Mouse (Mus musculus): Measurements from ENCODE around the gene Tex21. TPM values are rescaled to one million over a fixed set of nuclear protein-coding genes. Genes with fewer than 3 reads are reported as not detected.
"Not testable (repeated sequence)": the region's sequence is repeated elsewhere in the genome, so short reads cannot be mapped to it uniquely, and the experiment has no call there.

Tex21 gene
- polyA plus RNA-seq, 1 experiment: not detected

DNA sequence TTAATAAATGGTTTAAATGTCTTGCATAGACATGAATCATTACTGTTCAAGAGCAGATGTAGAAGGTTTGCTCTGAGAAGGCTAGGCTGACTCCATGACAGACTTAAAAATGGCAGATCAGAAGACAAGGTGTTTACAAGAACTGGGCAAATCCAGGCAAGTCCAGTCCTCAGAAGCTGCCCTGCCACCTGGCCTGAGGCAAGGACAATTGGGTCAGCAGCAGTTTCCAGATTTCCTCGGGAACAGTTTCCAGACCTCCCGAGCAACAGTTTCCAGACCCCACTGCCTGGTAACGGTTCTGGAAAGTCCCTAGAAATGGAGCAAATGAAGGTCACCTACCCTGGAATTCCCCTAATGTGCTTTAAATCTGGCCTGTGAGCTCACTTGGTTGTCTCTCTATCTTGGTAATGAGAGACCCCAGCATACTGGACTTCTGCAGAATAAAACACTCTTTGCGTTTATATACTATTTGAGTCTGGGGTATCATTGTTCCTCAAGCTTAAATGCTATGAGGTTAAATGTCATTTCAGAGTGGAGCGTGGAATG lies 37.0 kb downstream of the Tex21 start:
- DNase-seq (ENCODE audit: low read depth, low spot score): no peak
- WGBS: 91% methylated on average over 5 of the region's 5 CpGs

DNA sequence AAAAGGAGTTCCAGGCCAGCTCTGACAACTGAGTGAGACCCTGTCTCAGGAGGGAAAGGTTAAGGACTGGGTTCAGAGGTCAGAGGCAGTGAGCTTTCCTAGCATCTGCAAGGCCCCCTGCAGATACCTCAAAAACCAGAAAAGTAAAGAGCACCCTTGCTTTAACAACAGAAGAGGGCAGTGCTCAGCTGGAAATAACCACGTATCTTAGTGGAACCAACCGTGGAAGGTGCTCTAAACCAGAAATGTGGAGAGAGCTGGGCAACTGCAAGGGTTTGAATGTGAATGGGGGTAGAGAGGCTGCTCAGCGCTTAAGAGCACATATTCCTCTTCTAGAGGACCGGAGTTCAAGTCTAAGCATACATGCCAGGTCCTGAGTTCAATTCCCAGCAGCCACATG lies 46.2 kb downstream of the Tex21 start:
- WGBS: 62% methylated on average over 4 of the region's 4 CpGs
- no peak for DNase-seq (ENCODE audit: low read depth, low spot score)

DNA sequence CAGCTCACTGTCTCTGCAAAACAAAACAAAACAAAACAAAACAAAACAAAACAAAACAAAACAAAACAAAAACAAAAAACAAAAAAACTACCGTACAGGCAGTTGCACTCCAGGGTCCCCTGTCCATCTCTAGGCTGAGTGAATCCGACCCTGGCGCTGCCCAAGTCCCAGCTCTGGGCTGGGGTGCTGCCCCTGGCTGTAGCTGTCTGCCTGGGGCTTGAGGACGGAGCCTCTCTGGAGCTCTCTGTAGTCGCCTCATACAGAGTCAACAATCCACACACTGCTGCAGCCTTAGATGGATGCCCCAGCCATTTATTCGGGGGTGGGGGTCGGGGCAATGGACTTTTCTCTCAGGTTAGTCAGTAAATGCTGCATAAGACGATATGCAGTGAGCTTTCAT lies 49.5 kb downstream of the Tex21 start:
- no peak for DNase-seq (ENCODE audit: low read depth, low spot score)

DNA sequence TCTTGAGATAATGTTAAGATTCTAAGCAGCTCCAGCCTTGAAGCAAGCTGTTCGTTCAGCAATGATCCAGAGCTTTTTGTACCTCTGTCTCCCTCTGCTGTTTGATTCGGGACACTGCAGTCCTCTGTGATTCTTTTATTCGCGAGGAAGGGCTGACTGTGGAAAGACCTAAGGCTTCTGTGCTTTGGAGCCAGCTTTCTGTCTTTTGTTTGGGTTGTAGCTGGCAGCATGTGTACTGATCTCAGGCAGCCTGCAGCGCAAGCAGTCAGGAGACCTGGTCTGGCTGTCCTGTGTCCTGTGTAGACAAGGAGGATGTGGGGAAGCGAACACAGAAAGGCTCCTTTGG lies 49.9 kb downstream of the Tex21 start:
- 3% methylated on average over 6 of the region's 6 CpGs for WGBS
- DNase-seq (ENCODE audit: low read depth, low spot score): peak; percentile 73

More for the DNA sequence above, 49.5 kb downstream of the Tex21 start:
- WGBS: 28% methylated on average over 8 of the region's 8 CpGs

DNA sequence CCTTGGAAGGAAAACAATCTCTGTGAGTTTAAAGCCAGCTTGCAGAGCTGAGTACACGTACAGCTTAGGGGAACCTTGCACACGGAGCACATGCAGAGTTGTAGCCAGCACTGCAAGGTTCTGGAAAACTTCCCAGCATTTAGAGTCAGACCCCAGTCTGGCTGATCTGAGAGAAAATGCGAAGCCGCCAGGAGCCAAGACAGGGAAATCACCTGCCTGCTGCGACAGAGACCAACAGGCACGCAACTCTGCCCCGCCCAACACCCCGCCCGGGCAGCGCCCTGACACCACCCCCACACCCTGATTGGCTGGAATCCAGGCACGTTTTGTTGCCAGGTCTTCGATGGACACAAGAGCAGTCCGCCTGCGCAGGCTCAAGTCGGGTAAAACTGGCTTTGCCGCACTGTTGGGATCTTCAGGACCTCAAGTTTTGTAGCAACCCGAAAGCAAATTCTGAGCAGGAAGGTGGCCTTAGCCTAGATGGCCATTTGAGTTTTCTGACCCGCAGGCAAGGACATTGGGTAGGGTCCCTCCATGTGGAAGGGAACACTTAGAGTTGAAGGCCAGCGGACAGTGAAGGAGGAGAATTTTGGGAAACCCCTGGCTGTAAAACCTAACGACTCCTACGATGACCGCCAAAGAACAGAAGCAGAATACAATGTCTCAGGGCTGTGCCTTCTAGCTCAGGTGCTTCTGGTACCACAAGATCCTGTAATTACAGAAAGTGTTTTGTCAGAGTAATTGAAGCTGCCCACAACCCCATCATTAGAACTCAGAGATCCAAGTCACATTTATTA lies 50.4 kb downstream of the Tex21 start:
- peak; percentile 82 for DNase-seq (ENCODE audit: low read depth, low spot score)
- WGBS: under 1% methylated on average over 22 of the region's 22 CpGs

DNA sequence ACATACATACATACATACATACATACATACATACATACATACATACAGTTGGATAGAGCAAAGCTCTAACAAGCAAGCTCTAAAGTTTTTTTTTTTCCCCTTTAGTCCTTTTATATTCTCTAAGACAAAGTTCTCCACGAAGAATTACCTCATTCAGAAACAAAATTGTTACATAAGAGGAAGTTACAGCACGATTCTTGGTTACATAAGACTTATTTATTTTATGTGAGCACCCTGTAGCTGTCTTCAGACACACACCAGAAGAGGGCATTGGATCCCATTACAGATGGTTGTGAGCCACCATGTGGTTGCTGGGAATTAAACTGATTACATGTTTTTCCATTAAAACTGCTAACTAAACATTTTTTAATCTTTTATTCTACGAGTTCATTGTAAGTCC lies 52.0 kb downstream of the Tex21 start:
- 25% methylated on average over 3 of the region's 3 CpGs for WGBS
- no peak for DNase-seq (ENCODE audit: low read depth, low spot score)

DNA sequence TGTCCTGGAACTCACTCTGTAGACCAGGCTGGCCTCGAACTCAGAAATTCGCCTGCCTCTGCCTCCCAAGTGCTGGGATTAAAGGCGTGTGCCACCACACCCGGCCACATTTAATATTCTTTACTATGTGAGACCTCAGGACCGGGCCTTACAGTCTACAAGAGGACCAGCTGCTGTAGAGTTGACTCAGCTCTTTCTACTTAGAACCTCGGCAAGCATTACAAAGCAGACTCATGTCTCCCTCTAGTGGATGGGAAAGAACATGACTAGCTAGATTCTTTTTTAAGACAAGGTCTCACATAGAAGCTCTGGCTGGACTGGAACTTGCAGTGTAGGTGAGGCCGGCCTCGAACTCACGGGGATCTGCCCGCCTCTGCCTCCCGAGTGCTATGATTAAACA lies 55.6 kb downstream of the Tex21 start:
- 28% methylated on average over 11 of the region's 11 CpGs for WGBS
- no peak for DNase-seq (ENCODE audit: low read depth, low spot score)

DNA sequence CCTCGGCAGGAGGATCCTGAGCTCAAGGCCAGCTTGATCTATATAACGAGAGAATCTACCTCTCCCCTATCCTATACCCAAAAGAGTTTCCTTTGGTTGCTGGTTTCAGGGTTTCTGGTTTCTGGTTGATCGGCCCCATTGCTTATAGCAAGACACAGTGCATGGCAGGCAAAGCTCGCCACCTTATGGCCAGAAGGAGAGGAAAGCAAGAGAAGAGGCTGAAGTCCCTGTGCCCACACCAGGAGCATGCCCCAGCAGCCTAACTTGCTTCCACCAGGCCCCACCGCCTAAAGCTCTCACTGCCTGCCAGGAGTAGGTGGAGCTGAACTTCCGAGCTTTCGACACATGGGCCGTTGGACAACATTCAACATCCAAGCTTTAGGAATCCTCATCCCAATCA lies 58.7 kb downstream of the Tex21 start:
- 21% methylated on average over 8 of the region's 8 CpGs for WGBS
- no peak for DNase-seq (ENCODE audit: low read depth, low spot score)

DNA sequence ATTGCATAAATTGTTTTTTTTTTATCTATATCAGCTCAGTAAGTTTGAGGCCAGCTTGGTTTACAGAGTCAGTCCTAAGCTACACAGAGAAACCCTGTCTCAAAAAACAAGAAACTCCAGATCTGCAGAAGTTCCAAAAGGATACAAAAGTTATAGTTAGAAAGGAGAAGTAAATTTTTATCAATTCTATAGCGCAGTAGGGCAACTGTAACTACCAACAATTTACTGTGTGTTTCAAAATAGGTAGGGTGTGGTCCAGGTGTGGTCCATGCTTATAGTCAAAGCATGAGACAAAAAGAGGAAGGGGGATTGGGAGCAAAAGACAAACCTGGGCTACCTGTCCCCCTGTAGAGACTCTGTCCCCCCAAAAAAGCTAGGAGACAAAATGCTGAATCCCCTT lies 60.1 kb downstream of the Tex21 start:
- WGBS: 55% methylated on average over 1 of the region's 1 CpGs

DNA sequence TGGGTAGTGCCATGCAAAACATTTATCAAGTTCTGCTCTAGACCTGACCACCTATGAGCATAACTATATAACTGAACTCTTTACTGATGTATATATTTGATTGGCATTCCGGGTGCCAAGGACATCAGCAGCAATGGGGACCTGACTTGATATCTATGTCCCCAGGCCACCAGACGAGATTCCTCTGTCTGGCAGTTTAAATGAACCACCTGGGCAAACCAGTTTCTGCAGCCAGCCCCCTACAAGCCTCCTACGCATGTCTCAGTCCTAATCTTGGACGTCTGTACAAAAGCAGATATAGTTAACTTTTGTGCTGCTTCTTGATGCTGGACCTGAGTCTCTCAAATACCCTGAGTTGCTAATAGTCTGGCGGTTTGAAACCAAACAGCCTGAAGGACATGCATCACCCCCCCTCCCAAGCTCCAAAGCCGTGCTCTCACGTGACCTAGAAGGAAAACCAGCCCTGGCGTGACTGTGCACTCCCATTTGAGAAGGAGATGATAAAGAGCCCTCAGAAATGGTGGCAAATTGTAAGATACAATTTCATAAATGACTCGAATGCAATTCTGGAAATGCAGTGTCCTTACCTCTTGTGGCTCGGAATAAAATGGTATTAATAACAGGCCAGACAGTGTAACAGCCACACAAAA lies 61.3 kb downstream of the Tex21 start:
- 81% methylated on average over 10 of the region's 10 CpGs for WGBS
- no peak for DNase-seq (ENCODE audit: low read depth, low spot score)

More for the DNA sequence above, 60.1 kb downstream of the Tex21 start:
- DNase-seq (ENCODE audit: low read depth, low spot score): no peak

DNA sequence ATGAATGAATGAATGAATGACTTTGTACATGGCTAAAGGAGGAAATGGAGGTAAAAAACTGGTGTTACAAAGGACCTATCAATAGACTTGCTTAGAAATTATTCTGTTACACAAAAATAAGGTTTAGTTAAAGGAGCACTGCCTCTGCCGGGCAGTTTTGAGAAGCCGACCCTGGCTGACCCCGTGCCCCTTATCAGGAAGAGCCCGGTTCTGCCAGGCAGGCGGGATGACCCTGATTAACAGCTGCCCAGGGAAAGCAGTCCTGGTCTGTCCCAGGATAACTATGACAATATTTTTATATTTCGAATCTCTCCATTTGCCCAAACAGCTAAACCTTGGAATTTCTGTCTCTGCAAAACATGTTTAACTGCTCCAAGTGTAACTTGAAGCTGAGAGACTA lies 62.3 kb downstream of the Tex21 start:
- WGBS: 65% methylated on average over 6 of the region's 6 CpGs
- no peak for DNase-seq (ENCODE audit: low read depth, low spot score)

DNA sequence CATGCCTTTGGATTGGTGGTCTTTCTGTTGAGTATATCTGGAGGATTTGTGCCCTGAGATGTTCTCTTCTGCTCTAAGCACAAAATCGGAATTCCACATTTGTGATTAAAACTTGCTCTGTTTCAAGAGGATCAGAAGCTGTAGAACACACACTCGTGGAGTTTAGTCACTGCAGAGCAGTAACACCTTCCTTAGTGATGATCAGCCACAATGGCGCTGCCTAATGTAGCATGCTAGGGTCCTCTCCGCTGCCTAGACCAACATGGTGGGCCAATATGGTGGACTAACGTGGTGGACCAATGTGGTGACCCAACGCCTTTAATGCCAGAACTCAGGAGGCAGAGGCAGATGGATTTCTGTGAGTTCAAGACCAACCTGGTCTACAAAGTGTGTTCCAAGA lies 63.7 kb downstream of the Tex21 start:
- no peak for DNase-seq (ENCODE audit: low read depth, low spot score)

DNA sequence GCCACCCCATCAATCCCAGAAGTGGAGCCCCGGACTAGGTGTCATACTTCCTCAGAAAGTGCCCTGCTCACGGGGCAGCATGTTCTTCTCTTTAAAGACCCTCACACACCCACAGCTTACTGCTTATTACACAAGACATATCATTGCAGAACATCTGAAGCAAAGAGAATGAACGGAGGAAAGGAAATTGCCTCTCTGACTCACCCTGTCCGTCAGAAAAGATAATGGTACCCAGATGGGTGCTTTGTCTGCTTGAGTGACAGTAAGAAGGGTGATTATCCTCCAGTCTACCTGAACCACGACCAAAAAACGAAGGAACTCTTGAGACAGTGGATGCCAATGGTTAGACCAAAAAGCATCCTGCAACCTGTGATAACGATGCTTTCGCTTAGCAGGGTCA lies 65.1 kb downstream of the Tex21 start:
- no peak for DNase-seq (ENCODE audit: low read depth, low spot score)
- WGBS: 77% methylated on average over 8 of the region's 8 CpGs

More for the DNA sequence above, 63.7 kb downstream of the Tex21 start:
- 91% methylated on average over 6 of the region's 6 CpGs for WGBS

DNA sequence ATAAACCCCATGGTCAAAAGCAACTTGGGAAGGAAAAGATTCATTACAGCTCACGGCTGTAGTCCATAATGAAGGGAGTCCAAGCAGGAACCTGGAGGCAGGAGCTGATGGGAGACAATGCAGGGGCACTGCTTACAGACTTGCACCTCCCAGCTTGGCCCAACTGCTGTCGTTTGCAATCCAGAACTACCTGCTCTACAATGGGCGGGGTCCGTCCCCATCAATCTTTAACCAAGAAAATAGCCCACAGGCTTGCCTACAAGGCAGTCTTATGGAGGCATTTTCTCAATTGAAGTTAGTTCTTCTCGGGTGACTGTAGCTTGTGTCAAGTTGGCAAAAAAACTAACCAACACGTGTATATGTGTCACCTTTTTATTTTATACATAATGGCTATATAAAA lies 66.1 kb downstream of the Tex21 start:
- 29% methylated on average over 6 of the region's 6 CpGs for WGBS
- DNase-seq (ENCODE audit: low read depth, low spot score): no peak

DNA sequence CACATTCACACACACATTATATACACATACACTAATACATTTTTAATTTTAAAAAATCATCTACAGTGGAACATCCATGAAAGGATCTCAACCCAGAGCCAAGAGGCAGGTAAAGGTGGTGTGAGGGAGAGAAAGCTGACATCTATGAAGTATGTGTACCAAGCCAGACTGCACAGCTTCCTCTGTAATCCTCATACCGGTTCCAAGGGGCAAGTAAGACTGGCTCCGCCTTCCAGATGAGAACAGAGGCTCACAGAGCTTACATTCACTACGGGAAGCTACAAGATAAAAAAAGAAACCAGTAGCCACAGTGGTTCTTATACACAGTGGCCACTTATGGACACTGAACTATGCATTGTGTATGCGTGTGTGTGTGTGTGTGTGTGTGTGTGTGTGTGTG lies 67.0 kb downstream of the Tex21 start:
- 16% methylated on average over 4 of the region's 4 CpGs for WGBS
- no peak for DNase-seq (ENCODE audit: low read depth, low spot score)

DNA sequence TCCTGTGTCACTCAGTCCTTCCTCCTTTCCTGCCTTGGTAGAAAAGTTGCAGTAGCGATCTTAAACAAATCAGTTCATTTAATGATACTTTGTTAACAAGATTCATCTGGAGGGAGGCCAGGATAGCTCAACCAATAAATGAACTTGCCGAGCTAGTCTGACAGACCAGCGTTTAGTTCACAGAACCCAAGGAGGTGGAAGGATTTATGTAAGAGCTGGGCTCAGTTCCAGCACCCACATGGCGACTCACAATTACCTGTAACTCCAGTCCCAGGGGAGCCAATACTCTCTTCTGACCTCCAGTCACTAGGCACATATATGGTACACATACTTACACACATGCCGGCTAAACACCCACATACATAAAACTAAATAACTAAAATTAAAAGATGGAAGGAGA lies 67.5 kb downstream of the Tex21 start:
- WGBS: 15% methylated on average over 5 of the region's 5 CpGs
- DNase-seq (ENCODE audit: low read depth, low spot score): no peak

DNA sequence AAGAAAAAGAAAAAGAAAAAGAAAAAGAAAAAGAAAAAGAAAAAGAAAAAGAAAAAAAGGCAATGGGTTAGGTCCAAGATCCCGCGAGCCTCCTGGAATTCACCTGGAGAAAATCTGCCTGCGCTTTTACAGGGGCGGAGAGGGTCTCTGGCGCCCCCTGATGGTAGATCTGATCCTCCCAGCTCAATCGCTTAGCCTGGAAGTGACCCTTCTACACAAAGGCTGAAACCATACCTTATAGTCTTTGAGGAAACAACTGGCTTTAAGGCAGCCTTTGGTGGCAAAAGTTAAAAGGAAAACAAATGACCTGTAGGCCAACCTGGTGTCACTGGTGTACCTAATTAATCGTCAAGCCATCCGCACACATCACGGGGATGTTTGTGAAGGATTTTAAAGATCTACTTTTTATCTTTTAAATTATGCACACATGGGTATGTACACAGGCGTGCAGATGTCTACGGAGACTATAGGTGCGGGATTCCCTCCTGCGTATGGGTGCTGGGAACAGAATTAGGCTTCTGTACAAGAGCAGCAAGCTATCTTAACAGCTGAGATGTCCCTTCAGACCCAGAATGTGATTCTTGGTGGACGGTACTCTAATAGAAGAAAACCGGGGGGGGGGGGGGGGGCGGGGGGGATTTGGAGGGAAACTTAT lies 68.6 kb downstream of the Tex21 start:
- DNase-seq (ENCODE audit: low read depth, low spot score): no peak
- 27% methylated on average over 16 of the region's 16 CpGs for WGBS

DNA sequence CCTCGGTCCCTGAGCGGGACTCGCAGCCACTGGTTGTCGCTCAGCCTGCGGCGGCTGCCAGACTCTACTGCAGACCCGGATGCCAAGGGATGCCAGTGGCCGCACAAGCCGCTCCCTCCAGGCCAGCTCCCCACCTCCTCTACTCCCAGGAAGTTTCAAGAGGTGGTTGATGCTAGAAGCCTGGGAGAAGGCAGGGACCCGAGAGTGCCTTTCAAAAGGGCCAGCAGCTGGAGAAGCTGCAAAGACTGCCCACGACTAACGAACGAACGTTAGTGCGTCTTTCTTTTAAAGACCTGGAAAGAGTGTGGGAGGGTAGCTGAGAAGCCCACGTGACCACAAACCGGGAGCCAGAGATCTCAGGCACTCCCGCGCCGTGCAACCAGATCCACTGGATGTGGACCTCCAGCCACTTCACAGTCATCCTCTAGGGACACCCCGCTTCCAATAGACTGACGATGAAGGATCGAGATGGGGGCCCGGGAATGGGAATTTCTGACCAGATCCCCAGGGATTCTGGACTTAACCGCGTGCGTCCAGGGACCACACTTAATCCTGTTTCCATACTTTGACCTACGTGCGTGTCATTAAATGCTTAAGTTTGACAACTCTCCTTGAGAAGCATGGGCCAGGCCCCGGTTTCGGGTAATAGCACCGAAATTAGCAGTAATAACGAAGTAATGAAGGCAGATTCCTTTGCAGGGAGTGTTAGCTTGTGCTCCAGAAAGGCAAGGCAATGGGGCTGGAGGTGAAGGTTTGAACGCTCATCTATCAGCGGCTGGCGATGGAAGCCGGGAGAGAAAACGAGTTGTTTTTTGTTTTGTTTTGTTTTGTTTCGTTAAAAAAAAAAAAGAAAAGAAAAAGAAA lies 69.3 kb downstream of the Tex21 start, which contains the start of gene Esr2:
Gene Esr2 (minus strand): TSS at position 260 of the 864 bp plus-strand sequence.
- WGBS: under 1% methylated on average over 39 of the region's 39 CpGs
- DNase-seq (ENCODE audit: low read depth, low spot score): no peak

DNA sequence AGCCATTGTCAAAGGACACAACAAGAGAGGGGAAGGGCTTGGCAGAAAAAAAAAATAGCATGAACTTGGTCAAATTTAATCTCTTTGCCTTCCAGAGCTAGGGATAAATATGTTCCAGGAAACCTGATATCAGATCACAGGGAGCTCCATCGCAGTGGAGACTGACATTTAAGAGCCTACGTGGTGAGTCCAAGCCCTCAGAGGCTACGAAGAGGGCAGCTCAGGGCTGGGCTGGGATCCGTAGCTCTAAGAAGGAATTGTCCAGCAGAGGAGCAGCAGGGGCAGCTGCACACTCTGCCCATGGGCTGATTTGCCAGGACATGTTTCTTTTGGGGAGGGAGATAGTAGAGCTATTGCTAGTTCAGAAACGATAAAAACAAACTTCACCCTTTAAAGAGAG lies 80.9 kb downstream of the Tex21 start:
- 60% methylated on average over 5 of the region's 5 CpGs for WGBS
- DNase-seq (ENCODE audit: low read depth, low spot score): no peak

DNA sequence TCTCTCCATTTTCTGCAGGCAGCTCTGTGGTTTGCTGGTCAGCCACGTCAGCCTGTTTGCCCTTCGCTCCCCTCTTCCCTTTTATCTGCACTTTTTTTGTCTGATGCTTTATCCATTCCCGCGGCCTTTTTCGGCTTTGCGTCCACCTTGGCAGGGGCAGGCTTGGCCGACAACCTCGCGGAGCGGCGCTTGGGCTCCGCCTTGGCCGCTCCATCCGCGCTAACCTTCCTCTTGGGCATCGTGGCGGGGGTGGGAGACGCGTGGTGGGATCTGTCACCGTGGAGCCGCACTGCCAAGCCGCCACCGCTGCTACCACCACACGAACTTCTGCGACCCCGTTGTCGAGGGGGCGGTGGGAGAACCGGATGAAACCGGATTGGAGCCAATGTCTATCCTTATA lies 94.2 kb downstream of the Tex21 start:
- WGBS: 42% methylated on average over 30 of the region's 30 CpGs
- not testable (repeated sequence) for DNase-seq (ENCODE audit: low read depth, low spot score)

All from large intestine, adult 2 months (tissue).